19 mouse cellular contexts compared by ENCODE assay signal in the genomic region with DNA sequence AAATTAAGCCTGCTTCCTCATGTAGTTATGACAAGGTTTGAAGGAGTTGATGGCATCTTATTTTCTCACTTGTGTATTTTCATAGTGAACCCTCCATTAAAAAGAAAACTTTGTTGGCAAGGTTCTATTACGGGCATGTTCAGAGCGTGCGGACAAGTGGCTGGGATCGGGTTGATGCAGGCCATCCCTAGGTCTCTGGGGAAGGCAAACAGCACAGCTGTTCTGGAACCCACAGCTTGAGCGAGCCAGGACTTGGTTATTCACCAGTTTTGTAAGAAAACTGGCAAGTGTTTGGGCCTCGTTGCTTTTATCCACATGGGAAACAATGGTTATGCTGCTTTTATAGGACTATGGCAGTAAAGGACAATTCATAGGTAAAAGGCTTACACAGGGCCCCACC. TPM values are rescaled to one million over a fixed set of nuclear protein-coding genes. Genes with fewer than 3 reads are reported as not detected.
"Had no signal": no experiment of that assay in that cellular context is flagged by ENCODE, and none has a peak within 500 bp of the region (broad histone marks: within the 10 kb centered on the region; RNA-seq: fewer than 3 reads in every experiment).

No protein-coding gene starts in this region.

- H3K4me3 ChIP-seq: neural tube, embryonic 12.5 days; neural tube, embryonic 13.5 days; neural tube, embryonic 15.5 days; stomach, embryonic 15.5 days had no signal

- H3K4me2 ChIP-seq: neural tube, embryonic 12.5 days; neural tube, embryonic 13.5 days; neural tube, embryonic 15.5 days; stomach, embryonic 15.5 days had no signal

- H3K4me1 ChIP-seq: neural tube, embryonic 12.5 days; neural tube, embryonic 13.5 days; neural tube, embryonic 15.5 days; stomach, embryonic 15.5 days had no signal

- H3K9me3 ChIP-seq: neural tube, embryonic 12.5 days; neural tube, embryonic 13.5 days; neural tube, embryonic 15.5 days; stomach, embryonic 15.5 days had no signal

- H3K27ac ChIP-seq: neural tube, embryonic 12.5 days; neural tube, embryonic 13.5 days; neural tube, embryonic 15.5 days; stomach, embryonic 15.5 days had no signal

- DNase-seq: retina, postnatal 1 day; right cerebral cortex, adult 18-20 months; right cerebral cortex, postnatal 14 days; right cerebral cortex, postnatal 25 days; right cerebral cortex, postnatal 4 days; spleen, adult 18-20 months; thymus, adult 18-20 months; thymus, adult 2 months; thymus, postnatal 14 days; thymus, postnatal 25 days; thymus, postnatal 36 days; thymus, postnatal 4 days had no signal

- H3K27me3 ChIP-seq: neural tube, embryonic 12.5 days; neural tube, embryonic 13.5 days; neural tube, embryonic 15.5 days; stomach, embryonic 15.5 days had no signal

- H3K9ac ChIP-seq: neural tube, embryonic 12.5 days; neural tube, embryonic 13.5 days; neural tube, embryonic 15.5 days; stomach, embryonic 15.5 days had no signal

- H3K36me3 ChIP-seq: neural tube, embryonic 12.5 days; neural tube, embryonic 13.5 days; neural tube, embryonic 15.5 days; stomach, embryonic 15.5 days had no signal

RNA-seq across cellular contexts. Expression of gene Il23r, which starts 48.5 kb away (rescaled TPM):
- polyA plus RNA-seq: neural tube, embryonic 12.5 days; neural tube, embryonic 13.5 days; neural tube, embryonic 14.5 days; neural tube, embryonic 15.5 days; stomach, embryonic 14.5 days; testis, adult 2 months had no signal
